Mouse (Mus musculus): Measurements from ENCODE around the gene Rfx2.
A peak's percentile ranks its signal among the peaks of the same experiment; 100 is the strongest.

Rfx2 gene

DNA sequence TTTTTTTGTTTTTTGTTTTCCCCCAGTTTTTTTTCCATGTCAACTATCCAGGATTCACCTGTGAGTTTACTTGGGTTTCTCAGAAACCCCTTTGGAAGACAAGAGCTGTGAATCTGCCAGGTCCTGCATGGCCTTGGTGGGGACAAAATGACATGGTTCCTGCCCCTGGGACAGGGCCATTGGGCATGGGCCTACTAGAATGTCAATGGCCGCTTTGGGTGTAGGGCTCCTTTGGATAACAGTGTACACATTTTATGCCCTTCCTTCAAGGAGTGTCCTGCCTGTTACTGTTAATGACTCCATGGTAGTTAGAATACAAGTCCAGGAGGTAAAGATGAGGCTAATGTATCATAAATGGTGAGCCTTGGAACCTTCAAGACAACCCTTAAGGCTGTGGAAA lies 2.1 kb upstream of the Rfx2 start:
- no peak for DNase-seq (ENCODE audit: low read depth, low spot score)

GRCm38 (mm10) chr17:56831111-56831816 lies 451 bp upstream of the Rfx2 start:
- DNase-seq (ENCODE audit: low read depth, low spot score), result peak; percentile 99

GRCm38 (mm10) chr17:56829795-56830194 lies 1.0 kb downstream of the Rfx2 start:
- DNase-seq (ENCODE audit: low read depth, low spot score), result peak; percentile 8

- no peak for DNase-seq (ENCODE audit: low read depth, low spot score)
Observed at GRCm38 (mm10) chr17:56829171-56829570, 1.6 kb downstream of the Rfx2 start.

- DNase-seq (ENCODE audit: low read depth, low spot score), result peak; percentile 73
Observed at GRCm38 (mm10) chr17:56826718-56827117, 4.1 kb downstream of the Rfx2 start.

GRCm38 (mm10) chr17:56823352-56823751 lies 7.5 kb downstream of the Rfx2 start:
- DNase-seq (ENCODE audit: low read depth, low spot score), result no peak

DNA sequence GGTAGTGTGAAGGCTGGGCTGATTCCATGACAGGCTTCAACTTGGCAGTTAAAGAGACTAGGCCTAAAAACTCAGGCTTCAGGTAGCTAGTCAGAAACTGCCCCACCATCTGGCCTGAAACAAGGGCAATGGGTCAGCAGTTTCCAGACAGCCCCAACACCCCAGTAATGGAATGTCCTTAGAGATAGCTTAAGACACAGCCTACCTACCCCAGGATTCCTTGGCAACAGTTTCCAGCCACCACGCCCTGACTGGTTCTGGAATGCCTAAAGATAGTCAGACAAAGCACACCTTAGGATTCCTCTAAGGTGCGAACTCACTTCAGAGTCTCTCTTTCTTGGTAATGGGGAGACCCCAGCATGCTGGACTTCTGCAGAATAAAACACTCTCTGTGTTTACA lies 8.4 kb downstream of the Rfx2 start:
- DNase-seq (ENCODE audit: low read depth, low spot score), result no peak

DNA sequence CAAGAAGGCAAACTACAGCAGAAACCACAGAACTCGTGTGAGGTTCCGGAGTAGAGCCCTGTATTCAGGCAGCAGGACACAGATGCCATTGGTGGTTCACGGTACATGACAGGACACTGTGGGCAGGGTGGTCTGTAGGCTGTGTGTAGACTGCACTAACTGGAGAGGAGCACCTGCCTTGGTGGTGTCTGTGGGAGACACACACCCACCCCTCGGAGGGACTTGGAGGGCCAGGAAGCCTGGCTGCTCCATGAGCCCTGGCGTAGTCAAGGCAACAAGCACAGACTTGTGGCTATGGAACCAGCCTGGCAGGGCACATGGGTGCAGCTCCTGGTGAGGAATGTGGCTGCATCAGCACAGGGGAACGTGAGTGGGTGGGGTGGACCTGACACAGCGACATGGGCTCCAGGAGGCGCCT lies 11.1 kb downstream of the Rfx2 start:
- peak; percentile 63 for DNase-seq (ENCODE audit: low read depth, low spot score)

DNA sequence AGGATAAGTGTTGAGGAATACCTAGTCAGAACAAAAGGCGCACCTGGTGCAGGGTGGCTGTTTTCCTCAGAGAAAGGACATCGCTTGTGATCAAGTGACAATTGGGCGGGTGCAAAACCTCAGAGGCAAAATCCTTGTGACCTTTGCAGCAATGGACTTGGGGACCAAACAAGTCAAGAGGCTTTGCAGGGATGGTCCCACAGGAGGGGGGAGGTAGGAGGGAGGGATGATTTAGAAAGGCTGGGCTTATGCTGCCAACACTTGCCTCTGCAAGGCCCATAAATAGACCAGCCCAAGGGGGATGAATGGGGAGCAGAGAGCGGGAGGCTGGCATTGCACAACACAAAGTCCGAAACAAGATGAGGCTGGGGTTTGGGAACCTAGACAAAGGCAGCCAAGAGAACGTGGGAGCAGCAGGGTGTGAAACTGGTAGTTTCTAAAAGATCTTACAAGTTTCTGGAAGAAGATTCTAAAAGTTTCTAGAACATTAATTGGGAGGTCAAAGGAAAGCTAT lies 11.7 kb downstream of the Rfx2 start:
- no peak for DNase-seq (ENCODE audit: low read depth, low spot score)

DNA sequence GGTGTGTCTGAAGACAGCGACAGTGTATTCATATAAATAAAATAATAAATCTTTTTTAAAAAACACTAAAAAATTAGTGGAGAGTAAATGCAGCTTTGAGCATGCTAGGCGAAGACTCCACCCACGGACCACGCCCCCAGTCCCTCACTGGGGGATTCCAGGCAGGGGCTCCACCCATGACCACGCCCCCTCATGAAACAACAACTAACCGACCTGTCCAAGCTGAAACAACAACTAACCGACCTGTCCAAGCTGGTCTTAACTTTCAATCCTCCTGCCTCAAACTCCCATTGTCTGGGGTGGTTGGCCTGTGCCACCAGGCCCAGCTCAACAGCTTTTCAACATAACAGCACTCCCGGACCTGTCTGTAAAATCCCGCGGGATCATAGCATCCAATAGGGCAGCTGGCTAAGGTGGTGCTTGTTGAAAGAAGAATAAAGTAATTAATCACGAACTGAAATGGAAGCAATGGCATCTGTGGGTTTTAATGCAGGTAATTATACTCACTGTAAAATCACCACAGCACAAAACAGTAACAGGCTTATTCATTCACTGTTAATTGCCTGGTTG lies 12.7 kb downstream of the Rfx2 start:
- DNase-seq (ENCODE audit: low read depth, low spot score), result no peak

DNA sequence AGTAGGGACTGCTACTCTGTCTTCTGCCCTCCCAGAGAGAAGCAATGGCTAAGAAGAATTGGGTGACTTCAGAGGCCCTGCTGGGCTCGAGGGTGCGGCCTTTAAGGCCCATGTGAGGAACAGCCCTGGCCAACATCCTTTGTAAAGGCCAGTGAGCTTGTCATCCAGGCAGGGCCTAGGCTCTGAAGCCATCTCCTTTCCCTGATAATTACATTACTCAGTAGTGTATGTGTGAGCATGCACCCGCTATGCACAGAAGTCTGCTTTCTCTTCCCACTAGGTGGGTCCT lies 15.8 kb downstream of the Rfx2 start:
- no peak for DNase-seq (ENCODE audit: low read depth, low spot score)

DNA sequence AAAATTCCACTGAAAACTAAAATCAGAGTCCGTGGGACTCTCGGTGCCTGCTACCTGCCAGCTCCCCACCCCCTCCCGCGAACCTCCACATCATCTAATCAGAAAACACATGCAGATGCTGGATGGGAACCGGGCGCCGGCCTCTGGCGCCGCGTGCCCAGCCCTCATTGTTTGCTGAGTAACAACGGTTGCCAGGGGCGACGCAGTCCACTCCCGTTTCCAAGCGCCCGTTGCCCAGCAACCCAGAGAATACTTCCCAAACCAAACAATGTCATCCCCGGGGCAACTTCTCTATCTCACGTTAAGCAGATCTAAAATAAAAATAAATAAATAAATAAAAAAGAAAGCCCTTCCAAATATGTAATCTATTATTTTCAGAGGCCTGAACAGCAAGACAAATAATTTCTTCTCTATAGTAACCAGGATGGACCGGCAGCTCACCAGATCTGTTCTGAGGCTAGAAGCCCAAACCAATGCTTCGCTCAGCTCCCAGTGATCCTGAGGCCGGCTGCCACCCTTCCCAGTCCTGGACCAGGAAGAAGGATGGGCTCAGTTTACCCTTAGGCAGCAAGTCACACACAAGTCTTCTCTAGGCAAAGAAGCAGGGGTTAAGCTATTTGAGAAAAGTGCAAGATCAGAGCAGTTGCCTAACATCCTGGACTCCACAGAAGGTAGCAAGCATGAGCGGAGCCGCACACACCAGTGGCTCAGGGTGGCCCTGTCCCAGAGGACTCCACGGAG lies 16.3 kb downstream of the Rfx2 start:
- peak; percentile 87 for DNase-seq (ENCODE audit: low read depth, low spot score)

GRCm38 (mm10) chr17:56810245-56810644 lies 20.6 kb downstream of the Rfx2 start:
- peak; percentile 76 for DNase-seq (ENCODE audit: low read depth, low spot score)

DNA sequence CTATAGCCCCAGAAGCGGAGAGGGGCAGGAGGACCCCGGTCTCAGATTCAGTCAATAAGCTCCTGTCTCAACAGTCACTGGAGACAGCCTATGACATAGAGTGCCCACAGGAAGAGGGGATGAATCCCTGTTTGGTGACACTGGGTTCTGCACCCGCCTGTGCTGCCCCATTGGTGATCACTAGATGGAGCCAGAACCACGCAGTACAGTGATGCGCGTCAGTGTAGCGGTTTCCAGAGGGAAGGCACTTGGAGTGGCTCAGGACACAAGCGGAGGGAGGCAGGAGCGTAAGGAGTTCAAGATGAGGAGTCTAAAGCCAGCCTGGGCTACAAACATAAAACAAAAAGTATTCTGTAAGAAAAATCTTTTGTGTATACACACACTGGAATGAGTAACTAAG lies 22.3 kb downstream of the Rfx2 start:
- peak; percentile 87 for DNase-seq (ENCODE audit: low read depth, low spot score)

GRCm38 (mm10) chr17:56805784-56806183 lies 25.0 kb downstream of the Rfx2 start:
- DNase-seq (ENCODE audit: low read depth, low spot score), result no peak

DNA sequence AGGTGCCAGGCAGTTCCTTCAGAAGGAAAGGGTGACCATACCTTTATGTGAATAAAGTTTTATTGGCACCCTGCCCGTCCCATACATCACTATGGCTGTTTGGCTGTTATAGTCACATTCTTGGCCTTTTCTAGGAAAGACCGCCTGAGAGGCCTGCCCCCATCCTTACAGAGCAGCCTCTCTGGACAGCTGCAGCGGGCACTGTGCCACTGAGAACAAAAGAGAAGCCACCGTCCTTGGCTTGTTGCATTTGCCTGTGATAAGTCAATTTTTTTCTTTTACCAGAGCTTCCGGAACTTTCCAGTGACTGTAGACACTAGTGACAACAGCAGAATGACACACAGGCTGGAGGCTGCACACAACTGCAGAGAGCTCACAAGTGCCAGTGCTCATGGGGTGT lies 25.9 kb downstream of the Rfx2 start:
- peak; percentile 27 for DNase-seq (ENCODE audit: low read depth, low spot score)

DNA sequence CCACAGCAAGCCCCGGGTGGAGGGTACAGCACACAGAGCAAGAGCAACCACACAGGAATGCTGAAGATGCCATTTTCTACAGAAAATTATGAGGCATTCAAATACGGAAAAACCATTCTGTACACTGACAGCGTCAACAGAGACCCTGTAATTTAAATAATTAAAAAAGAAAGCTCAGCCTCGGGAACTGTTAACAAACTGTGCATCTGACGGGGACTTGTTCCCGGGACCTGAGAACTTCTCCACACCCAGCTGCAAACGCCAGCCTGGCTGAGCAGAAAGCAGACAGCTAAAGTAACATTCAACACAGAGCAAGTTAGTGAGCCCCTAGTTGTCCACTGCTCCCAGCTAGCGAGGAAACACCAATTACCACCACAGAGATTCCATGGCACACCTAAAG lies 28.7 kb downstream of the Rfx2 start:
- no peak for DNase-seq (ENCODE audit: low read depth, low spot score)

DNA sequence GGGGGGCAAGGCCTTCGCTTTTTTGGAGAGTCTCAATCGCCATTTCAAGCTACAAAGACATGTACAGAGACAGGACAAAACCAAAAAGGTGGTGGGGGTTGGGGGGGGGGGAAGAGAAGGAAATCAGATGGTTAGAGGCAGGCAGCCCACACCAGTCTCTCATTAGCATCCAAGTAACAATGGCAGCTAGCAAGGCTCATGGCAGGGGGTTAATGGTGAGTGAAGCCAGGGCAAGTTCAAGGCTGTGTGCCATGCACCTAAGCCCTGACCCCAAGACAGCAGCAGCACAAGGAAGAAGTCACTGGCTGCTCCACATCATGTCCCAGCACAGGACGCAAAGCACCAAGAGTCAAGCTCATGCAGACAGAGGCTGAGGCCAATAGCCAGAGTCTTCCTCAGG lies 31.5 kb downstream of the Rfx2 start:
- no peak for DNase-seq (ENCODE audit: low read depth, low spot score)

GRCm38 (mm10) chr17:56793614-56794319 lies 37.0 kb downstream of the Rfx2 start:
- DNase-seq (ENCODE audit: low read depth, low spot score), result no peak

- DNase-seq (ENCODE audit: low read depth, low spot score), result no peak
Observed at GRCm38 (mm10) chr17:56792588-56792987, 38.2 kb downstream of the Rfx2 start.

DNA sequence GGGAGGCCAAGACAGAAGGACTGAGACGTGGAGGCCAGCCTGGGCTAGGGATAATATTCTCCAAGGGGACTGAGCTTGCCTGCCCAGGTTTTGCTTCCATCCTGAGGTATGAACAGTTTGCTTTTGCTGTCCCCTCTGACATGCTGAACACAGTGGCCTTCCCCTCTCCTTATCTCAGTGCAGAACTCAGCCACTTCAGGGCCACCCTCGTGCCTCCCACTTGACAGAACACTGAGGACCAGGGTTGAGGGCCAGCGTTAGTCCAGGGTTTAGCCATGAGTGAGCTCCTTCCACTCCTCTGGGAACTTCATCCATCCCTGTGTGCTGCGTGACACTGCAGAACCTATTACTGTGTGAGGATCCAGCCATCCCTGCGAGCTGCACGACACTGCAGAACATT lies 41.5 kb downstream of the Rfx2 start:
- no peak for DNase-seq (ENCODE audit: low read depth, low spot score)

DNA sequence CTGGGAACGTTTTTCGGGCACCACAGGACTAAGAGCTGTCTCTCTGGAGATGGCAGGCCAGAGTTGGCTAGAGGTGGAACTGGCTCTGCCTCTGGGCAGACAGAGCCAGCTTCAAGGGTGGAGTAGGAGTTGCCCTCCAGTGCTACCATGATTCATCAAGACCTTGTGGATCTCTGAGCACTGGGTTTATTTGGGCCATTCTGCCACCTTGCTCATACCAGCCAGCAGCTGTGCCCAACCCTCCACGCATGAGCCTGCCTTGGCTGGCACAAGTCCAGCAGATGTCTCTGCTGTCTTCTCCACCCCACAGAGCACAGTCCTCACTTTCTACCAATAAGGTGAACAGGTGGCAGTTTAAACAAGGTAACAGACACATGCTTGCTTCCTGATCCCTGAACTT lies 41.9 kb downstream of the Rfx2 start:
- DNase-seq (ENCODE audit: low read depth, low spot score), result no peak

All from brain, adult 2 months (tissue).